Mouse (Mus musculus): ENCODE measurements around the gene Galnt18.

Gene Galnt18

GRCm38 (mm10) chr7:111492242-111492949 is 287.4 kb downstream of the Galnt18 start:
- in situ Hi-C loops (cut with MboI; ENCODE audit: low sequenced_read_pairs): no loop called here

- in situ Hi-C loops (cut with MboI; ENCODE audit: low sequenced_read_pairs): no loop called here
Measured at GRCm38 (mm10) chr7:111491566-111491965, 288.2 kb downstream of the Galnt18 start.

- in situ Hi-C loops (cut with MboI; ENCODE audit: low sequenced_read_pairs): no loop called here
Measured at GRCm38 (mm10) chr7:111486811-111487333, 292.9 kb downstream of the Galnt18 start.

GRCm38 (mm10) chr7:111483896-111484295 is 295.9 kb downstream of the Galnt18 start:
- in situ Hi-C loops (cut with MboI; ENCODE audit: low sequenced_read_pairs): no loop called here

GRCm38 (mm10) chr7:111483321-111483720 is 296.5 kb downstream of the Galnt18 start:
- in situ Hi-C loops (cut with MboI; ENCODE audit: low sequenced_read_pairs): no loop called here

- in situ Hi-C loops (cut with MboI; ENCODE audit: low sequenced_read_pairs): no loop called here
Measured at GRCm38 (mm10) chr7:111467715-111468114, 312.1 kb downstream of the Galnt18 start.

GRCm38 (mm10) chr7:111466720-111467119 is 313.1 kb downstream of the Galnt18 start:
- in situ Hi-C loops (cut with MboI; ENCODE audit: low sequenced_read_pairs): no loop called here

- in situ Hi-C loops (cut with MboI; ENCODE audit: low sequenced_read_pairs): no loop called here
Measured at GRCm38 (mm10) chr7:111466121-111466520, 313.7 kb downstream of the Galnt18 start.

- in situ Hi-C loops (cut with MboI; ENCODE audit: low sequenced_read_pairs): no loop called here
Measured at GRCm38 (mm10) chr7:111459716-111460115, 320.1 kb downstream of the Galnt18 start.

GRCm38 (mm10) chr7:111456007-111456406 is 323.8 kb downstream of the Galnt18 start:
- in situ Hi-C loops (cut with MboI; ENCODE audit: low sequenced_read_pairs): no loop called here

GRCm38 (mm10) chr7:111455541-111455940 is 324.2 kb downstream of the Galnt18 start:
- in situ Hi-C loops (cut with MboI; ENCODE audit: low sequenced_read_pairs): no loop called here

- in situ Hi-C loops (cut with MboI; ENCODE audit: low sequenced_read_pairs): no loop called here
Measured at GRCm38 (mm10) chr7:111452000-111452399, 327.8 kb downstream of the Galnt18 start.

- in situ Hi-C loops (cut with MboI; ENCODE audit: low sequenced_read_pairs): no loop called here
Measured at GRCm38 (mm10) chr7:111450286-111451095, 329.3 kb downstream of the Galnt18 start.

- in situ Hi-C loops (cut with MboI; ENCODE audit: low sequenced_read_pairs): no loop called here
Measured at GRCm38 (mm10) chr7:111433173-111433572, 346.6 kb downstream of the Galnt18 start.

- in situ Hi-C loops (cut with MboI; ENCODE audit: low sequenced_read_pairs): no loop called here
Measured at GRCm38 (mm10) chr7:111427392-111427791, 352.4 kb downstream of the Galnt18 start.
